Mouse (Mus musculus): Measurements from ENCODE around the gene Gdpgp1.

The Gdpgp1 gene

DNA sequence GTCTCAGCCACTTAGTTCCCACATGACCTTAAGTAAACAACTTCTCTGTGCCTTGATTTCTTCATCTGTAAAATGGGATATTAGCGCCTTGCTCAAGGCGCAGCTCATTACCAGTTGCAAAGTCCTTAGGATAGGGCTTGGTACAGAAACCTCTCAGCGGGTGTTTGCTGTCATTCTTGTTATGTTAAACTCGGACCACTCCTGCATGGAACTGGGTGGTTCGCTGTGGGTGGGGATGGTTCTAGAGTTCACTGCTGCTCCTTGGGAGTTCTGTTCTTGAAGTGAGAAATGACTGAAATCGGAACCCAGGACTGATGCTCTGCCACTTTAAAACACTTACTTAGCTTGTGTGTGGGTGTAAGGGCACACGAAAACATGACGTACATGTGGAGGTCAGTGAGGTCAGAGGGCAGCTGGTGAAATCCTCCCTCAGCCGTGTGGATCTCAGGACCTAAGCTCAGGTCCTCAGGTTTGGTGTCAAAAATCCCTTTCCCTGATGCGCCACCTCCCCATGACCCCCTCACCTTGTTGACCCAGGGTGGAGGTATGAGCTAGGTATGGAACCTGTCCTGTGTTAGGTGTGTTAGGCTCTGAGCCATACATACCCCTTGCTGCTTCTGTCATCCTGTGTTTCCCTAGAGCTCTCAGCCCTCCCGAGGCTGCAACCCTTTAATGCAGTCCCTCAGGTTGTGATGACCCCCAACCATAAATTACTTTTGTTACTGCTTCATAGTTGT lies 32.6 kb upstream of the Gdpgp1 start:
- DNase-seq (ENCODE audit: low spot score in 2 of 2): no peak

GRCm38 (mm10) chr7:80200588-80200945 lies 32.1 kb upstream of the Gdpgp1 start:
- DNase-seq (ENCODE audit: low spot score in 2 of 2): no peak

GRCm38 (mm10) chr7:80200963-80201539 lies 31.6 kb upstream of the Gdpgp1 start:
- no peak for DNase-seq (ENCODE audit: low spot score in 2 of 2)

GRCm38 (mm10) chr7:80201888-80202540 lies 30.7 kb upstream of the Gdpgp1 start:
- DNase-seq (ENCODE audit: low spot score in 2 of 2): peak in 1 of 2 experiments; percentile 44

- no peak for DNase-seq (ENCODE audit: low spot score in 2 of 2)
These were observed 29.7 kb upstream of the Gdpgp1 start for GRCm38 (mm10) chr7:80202961-80203360.

- DNase-seq (ENCODE audit: low spot score in 2 of 2): no peak
These were observed 29.0 kb upstream of the Gdpgp1 start for GRCm38 (mm10) chr7:80203638-80204096.

- DNase-seq (ENCODE audit: low spot score in 2 of 2): no peak
These were observed 28.3 kb upstream of the Gdpgp1 start for GRCm38 (mm10) chr7:80204362-80204761.

GRCm38 (mm10) chr7:80204961-80205360 lies 27.7 kb upstream of the Gdpgp1 start:
- DNase-seq (ENCODE audit: low spot score in 2 of 2): no peak

GRCm38 (mm10) chr7:80205705-80206589 lies 26.7 kb upstream of the Gdpgp1 start:
- DNase-seq (ENCODE audit: low spot score in 2 of 2): no peak

GRCm38 (mm10) chr7:80207314-80207731 lies 25.3 kb upstream of the Gdpgp1 start:
- no peak for DNase-seq (ENCODE audit: low spot score in 2 of 2)

DNA sequence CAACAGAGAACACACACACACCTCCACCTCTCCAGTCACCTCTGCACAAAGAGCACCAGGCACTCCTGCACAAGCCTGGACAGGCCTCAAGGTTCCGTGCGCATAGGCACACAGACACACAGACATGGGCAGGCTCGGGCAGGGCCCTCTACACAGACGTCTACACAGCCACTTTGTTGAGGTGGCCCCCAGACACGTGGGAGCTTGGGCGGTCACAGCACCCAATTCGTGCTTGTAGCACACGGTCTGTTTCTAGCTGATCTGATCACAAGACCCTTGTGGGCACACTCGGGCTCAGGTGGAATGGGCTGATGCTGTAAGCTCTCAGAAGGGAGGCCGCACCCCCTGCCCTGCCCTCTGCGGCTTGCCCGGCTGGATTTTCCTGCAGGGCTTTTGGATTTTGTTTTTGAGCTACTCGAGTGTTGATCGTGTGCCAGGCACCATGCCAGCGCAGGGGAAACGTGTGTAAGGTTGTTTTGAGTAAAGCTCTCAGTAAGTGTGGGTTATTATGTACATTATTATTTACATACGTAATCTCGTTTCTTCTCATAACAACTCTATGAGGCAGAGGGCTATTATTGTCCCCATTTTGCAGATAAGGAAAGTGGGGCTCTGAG lies 24.5 kb upstream of the Gdpgp1 start:
- no peak for DNase-seq (ENCODE audit: low spot score in 2 of 2)

GRCm38 (mm10) chr7:80208738-80209430 lies 23.8 kb upstream of the Gdpgp1 start:
- no peak for DNase-seq (ENCODE audit: low spot score in 2 of 2)

GRCm38 (mm10) chr7:80209669-80210068 lies 23.0 kb upstream of the Gdpgp1 start:
- DNase-seq (ENCODE audit: low spot score in 2 of 2): no peak

DNA sequence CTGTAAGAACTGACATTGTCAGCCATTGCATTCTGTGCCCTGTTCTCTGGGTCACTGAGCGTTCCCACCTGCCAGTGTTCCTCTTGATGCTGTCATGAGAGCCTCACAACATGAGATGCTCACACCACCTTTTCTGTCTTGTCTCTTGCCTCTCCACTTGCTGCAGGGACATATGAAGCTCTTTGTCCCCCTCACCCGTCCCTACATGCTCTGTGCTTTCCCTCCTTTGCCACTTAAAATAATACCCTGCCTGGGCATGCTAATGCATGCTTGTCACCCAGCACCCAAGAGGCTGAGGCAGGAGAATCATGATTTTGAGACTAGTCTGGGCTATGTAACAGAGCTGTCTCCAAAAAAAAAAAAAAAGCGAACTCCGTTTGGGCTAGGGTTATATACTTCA lies 21.7 kb upstream of the Gdpgp1 start:
- DNase-seq (ENCODE audit: low spot score in 2 of 2): no peak

DNA sequence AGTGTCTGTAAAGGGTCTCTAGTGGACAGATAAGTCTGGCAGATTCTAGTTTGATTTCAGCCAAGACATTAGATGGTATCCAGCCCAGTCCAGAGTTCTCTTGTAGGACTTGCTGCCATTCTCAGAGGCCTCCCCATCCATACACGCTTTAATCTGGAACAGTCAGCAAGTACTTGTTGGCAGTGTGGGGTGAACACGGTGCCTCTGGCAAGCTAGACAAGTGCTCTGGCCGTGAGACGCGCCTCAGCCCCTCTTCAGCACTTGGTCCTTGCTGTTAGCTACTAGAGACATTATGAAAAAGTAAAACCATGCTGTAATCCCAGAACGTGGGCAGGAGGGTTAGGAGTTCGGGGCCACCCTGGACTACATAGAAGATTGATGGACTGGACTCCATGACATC lies 19.1 kb upstream of the Gdpgp1 start:
- DNase-seq (ENCODE audit: low spot score in 2 of 2): no peak

DNA sequence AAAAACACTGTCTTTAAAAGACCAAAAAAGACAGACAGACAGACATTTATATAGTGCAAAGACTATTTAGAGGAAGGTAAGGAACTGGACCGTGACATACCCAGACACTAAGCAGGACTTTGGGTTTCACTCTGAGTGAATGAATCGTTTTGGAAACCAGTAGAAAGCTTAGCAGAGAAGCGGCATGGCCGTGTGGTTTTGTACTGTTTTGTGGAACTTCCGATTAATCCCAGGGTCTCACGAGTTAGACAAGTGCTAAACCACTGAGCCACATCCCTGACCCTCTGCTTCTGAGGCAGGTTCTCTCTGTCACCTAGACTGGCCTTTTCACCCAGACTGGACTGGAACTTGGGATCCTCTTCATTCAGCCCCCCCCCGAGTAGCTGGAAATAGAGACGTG lies 18.2 kb upstream of the Gdpgp1 start:
- DNase-seq (ENCODE audit: low spot score in 2 of 2): no peak

- DNase-seq (ENCODE audit: low spot score in 2 of 2): peak; percentile 78 to 87
These were observed 17.3 kb upstream of the Gdpgp1 start for GRCm38 (mm10) chr7:80215398-80215797.

- peak in 1 of 2 experiments; percentile 60 for DNase-seq (ENCODE audit: low spot score in 2 of 2)
These were observed 16.1 kb upstream of the Gdpgp1 start for GRCm38 (mm10) chr7:80216566-80216965.

- DNase-seq (ENCODE audit: low spot score in 2 of 2): no peak
These were observed 14.0 kb upstream of the Gdpgp1 start for GRCm38 (mm10) chr7:80218666-80219065.

DNA sequence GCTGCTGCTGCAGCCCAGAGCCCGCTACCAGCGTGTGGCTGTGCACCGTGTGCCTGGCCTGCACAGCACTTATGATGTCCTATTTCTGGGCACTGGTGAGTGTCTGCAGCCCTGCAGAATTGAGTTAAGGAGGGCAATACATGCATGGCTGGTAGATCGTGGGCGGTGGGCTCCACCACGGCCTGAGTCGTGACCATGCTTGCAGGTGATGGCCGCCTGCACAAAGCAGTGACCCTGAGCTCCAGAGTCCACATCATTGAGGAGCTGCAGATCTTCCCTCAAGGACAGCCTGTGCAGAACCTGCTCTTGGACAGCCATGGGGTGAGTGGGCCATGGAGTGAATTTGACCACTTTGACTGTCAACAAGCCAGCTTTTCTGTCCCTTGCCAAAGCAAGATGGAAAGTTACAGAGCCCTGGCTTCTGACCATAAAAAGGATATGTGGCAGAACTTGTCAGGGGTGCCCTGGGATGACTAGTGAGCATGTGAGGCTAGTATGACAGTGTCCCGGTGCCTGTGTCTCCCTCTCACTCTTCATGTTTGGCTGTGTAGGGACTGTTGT lies 12.3 kb upstream of the Gdpgp1 start:
- no peak for DNase-seq (ENCODE audit: low spot score in 2 of 2)

Data from cerebellum, postnatal 4 days (tissue).